Mouse (Mus musculus): ENCODE measurements at regions not wholly inside any gene's neighbourhood (a gene's known extent, or its start where the extent isn't known, plus 50 kb on each side); places are given as distances from the start of the nearest gene placed in this dataset.

DNA sequence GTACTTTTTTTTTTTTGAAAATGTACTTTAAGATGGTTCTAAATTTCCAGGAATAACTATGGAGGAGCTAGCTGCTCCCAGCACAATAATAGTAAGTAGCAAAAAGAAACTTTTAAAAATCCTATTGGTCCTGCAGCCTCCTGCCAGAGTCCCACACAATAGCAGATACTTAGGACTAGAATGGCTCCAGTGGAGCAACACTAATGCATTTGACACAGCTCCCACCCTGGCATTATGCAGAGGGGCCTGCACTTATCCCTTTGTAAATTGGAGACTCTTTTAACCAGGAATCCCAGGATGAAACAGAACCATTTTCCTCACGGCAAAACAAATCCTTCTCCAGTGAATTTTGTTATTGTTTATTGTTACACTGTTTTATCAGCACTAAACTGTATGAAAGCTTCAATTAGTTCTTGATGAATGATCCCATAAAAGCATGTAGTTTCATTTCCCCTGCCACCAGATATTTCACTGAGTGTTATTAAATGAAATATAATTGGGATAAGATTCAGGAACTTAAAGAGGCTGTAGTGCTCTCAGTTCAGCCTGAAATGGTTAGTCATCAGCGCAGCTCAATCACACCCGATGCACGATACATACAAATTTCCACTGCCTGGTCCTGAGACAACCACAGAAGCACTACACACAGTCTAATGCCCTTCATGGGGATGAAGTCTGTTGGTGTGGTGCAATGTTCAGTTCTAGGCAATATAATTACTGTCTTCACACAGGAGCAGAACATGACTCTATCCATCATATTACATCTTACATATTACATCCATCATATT, 708.6 kb upstream of the Mms22l start:
- WGBS, result 68% methylated on average over 4 of the region's 4 CpGs
- H3K27ac ChIP-seq (ENCODE audit: low read depth), result no peak overlapping the region
- no peaks in the 10 kb centered on the region for H3K9me3 ChIP-seq (ENCODE audit: low read depth, low read length)
- no peak for TF ChIP-seq CTCF (IDR thresholded peaks at IDR 0.05; ENCODE audit: low read depth)
- no peak overlapping the region for H3K9ac ChIP-seq
- DNase-seq (no peak), ATAC-seq (ENCODE audit: insufficient read depth) (no peak)
- H3K36me3 ChIP-seq (ENCODE audit: insufficient read depth), result no peaks in the 10 kb centered on the region
- H3K4me2 ChIP-seq, result no peak overlapping the region
- H3K4me1 ChIP-seq (ENCODE audit: insufficient read depth), result no peaks in the 10 kb centered on the region
- no peaks in the 10 kb centered on the region for H3K27me3 ChIP-seq (ENCODE audit: insufficient read depth, low read length)
- H3K4me3 ChIP-seq (ENCODE audit: low read depth, low read length), result no peak overlapping the region

DNA sequence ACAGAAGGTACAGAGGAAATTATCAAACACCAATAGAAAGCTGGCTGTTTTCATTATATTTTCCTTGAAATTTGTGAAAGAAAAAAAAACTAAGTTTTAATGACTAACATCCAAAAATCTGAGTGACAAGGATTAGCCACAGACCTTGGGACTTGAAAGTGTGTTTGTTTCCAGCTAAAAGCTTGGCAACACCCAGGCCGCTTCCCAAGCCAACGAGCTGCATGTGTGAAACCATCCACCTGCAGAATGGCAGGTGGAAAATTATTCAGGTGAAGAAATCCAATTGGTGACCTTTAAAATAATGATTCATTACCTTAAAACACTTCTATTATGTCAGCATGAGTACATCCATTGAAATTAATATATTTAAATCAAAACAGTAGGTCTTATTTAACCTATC, 672.7 kb upstream of the Mms22l start:
- Histone ChIP-seq H3K9ac (no peak overlapping the region), H3K27me3 (ENCODE audit: insufficient read depth, low read length) (no peaks in the 10 kb centered on the region), H3K4me3 (ENCODE audit: low read depth, low read length) (no peak overlapping the region), H3K4me2 (no peak overlapping the region), H3K36me3 (ENCODE audit: insufficient read depth) (no peaks in the 10 kb centered on the region), H3K27ac (ENCODE audit: low read depth) (no peak overlapping the region), H3K4me1 (ENCODE audit: insufficient read depth) (no peaks in the 10 kb centered on the region), H3K9me3 (ENCODE audit: low read depth, low read length) (no peaks in the 10 kb centered on the region)
- WGBS, result 47% methylated on average over 2 of the region's 2 CpGs
- no peak for TF ChIP-seq CTCF (IDR thresholded peaks at IDR 0.05; ENCODE audit: low read depth)
- ATAC-seq (ENCODE audit: insufficient read depth), result no peak
- DNase-seq, result no peak

GRCm38 (mm10) chr4:23826885-23827284, 669.4 kb upstream of the Mms22l start:
- Histone ChIP-seq H3K27ac (ENCODE audit: low read depth) (no peak overlapping the region), H3K36me3 (ENCODE audit: insufficient read depth) (no peaks in the 10 kb centered on the region), H3K4me3 (ENCODE audit: low read depth, low read length) (no peak overlapping the region), H3K9ac (no peak overlapping the region), H3K4me2 (no peak overlapping the region), H3K9me3 (ENCODE audit: low read depth, low read length) (no peaks in the 10 kb centered on the region), H3K27me3 (ENCODE audit: insufficient read depth, low read length) (no peaks in the 10 kb centered on the region), H3K4me1 (ENCODE audit: insufficient read depth) (no peaks in the 10 kb centered on the region)
- no peak for TF ChIP-seq CTCF (IDR thresholded peaks at IDR 0.05; ENCODE audit: low read depth)
- no peak for DNase-seq
- 6% methylated on average over 2 of the region's 2 CpGs for WGBS
- no peak for ATAC-seq (ENCODE audit: insufficient read depth)

DNA sequence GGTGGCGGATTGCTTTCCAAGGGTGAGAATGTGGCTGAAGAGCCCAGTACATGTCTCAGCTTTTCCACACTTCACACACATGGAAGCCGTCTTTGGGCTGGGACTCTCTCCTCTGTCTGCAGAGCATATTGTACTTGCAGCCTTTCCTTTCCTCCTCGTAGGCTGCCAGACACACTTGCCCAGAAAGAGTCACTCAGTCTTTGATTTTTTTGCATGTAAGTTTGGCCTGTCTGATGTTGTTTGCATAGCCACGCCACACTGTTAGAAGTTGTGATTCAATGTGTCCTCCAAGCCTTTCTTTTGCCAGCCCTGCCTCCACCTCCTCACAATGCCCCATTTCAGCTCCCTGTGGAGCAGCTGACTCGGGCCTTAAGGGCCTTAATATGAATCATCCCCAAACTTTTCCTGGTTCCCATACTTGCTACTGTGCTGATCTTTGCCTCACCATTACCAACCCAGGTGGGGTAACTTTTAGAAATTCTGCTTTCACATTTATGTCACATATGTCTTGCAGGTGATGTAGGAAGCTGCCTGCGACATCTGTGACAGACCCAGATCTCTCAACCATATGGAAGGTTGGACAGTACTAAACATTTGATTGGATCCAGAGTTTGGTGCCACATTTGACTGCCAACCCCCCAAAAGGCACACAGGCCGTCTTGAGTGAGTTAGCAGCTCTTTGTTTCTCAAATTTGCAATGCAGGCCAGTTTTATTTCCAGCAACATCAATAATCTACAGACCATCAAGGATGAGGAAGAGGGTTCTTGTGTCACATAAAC, 663.7 kb upstream of the Mms22l start:
- WGBS, result 63% methylated on average over 7 of the region's 7 CpGs
- no peak overlapping the region for H3K27ac ChIP-seq (ENCODE audit: low read depth)
- H3K36me3 ChIP-seq (ENCODE audit: insufficient read depth), result no peaks in the 10 kb centered on the region
- H3K9ac ChIP-seq, result no peak overlapping the region
- H3K9me3 ChIP-seq (ENCODE audit: low read depth, low read length), result no peaks in the 10 kb centered on the region
- H3K4me1 ChIP-seq (ENCODE audit: insufficient read depth), result no peaks in the 10 kb centered on the region
- DNase-seq (no peak), ATAC-seq (ENCODE audit: insufficient read depth) (no peak)
- no peak overlapping the region for H3K4me3 ChIP-seq (ENCODE audit: low read depth, low read length)
- no peaks in the 10 kb centered on the region for H3K27me3 ChIP-seq (ENCODE audit: insufficient read depth, low read length)
- no peak overlapping the region for H3K4me2 ChIP-seq
- no peak for TF ChIP-seq CTCF (IDR thresholded peaks at IDR 0.05; ENCODE audit: low read depth)

DNA sequence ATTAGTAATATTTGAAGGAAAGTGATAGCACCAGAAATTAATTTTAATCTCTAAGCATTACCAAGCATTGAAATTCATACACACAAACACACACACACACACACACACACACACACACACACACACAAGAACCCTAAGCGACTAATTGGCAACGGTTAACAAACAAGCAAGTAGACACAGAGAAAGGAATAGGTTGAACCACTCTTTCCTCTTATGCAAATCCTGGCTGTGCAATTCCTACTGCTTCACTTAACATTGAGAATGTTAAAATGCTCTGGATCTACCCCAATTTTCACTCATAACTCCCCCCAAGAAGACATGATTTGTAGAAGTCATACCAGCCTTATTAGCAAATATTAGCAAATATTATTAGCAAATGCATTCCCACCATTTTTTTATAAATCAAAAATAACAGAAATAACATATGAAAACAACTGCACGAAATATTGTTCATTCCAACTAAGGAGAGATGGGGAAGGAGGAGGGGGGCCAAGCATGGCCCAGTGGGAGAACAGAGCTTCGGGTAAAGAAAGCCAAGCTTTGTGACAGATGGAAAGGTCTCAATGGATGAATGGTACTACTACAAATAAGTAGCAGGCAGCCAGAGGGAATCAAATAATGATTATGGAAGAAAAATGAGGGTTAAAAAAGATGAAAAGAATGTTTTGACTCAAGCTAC, 652.5 kb upstream of the Mms22l start:
- Histone ChIP-seq H3K4me2 (no peak overlapping the region), H3K4me1 (ENCODE audit: insufficient read depth) (no peaks in the 10 kb centered on the region), H3K36me3 (ENCODE audit: insufficient read depth) (no peaks in the 10 kb centered on the region), H3K27ac (ENCODE audit: low read depth) (no peak overlapping the region), H3K9me3 (ENCODE audit: low read depth, low read length) (no peaks in the 10 kb centered on the region), H3K4me3 (ENCODE audit: low read depth, low read length) (no peak overlapping the region), H3K27me3 (ENCODE audit: insufficient read depth, low read length) (no peaks in the 10 kb centered on the region), H3K9ac (no peak overlapping the region)
- no peak for TF ChIP-seq CTCF (IDR thresholded peaks at IDR 0.05; ENCODE audit: low read depth)
- ATAC-seq (ENCODE audit: insufficient read depth) (no peak), DNase-seq (no peak)
- WGBS, result 81% methylated on average over 4 of the region's 4 CpGs

DNA sequence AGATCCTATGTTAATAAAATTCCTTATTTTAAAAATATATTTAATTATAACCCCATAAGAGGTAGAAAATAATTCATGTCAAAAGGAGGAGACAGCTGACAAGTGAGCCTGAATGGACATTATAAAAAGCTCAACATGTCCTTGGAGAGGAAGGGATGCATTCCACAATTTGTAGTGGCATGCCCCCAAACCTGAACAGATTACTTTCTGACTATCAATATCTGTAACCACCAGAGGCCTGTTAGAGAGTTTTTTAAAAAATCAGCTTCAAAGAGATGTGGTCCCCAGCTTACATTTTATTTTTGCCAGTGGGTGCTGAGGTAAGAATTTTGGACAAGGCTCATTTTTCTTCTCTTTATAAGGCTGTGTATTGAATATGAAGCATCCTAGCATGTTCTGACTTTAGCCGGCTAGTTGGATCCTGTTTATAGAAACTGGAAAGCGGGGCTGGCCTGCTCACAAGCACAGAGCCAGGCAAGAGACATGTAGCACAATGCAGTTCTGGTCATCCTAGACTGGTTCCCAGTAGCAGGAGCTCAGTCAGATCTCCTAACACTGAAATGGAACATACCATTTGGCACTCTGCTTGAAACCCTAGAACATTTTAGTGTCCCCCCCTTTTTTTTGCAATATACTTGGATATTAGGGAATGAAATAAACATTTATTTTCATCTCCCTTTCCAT, 651.8 kb upstream of the Mms22l start:
- TF ChIP-seq CTCF (IDR thresholded peaks at IDR 0.05; ENCODE audit: low read depth), result no peak
- Histone ChIP-seq H3K4me3 (ENCODE audit: low read depth, low read length) (no peak overlapping the region), H3K9ac (no peak overlapping the region), H3K4me2 (no peak overlapping the region), H3K27me3 (ENCODE audit: insufficient read depth, low read length) (no peaks in the 10 kb centered on the region), H3K36me3 (ENCODE audit: insufficient read depth) (no peaks in the 10 kb centered on the region), H3K9me3 (ENCODE audit: low read depth, low read length) (no peaks in the 10 kb centered on the region), H3K4me1 (ENCODE audit: insufficient read depth) (no peaks in the 10 kb centered on the region), H3K27ac (ENCODE audit: low read depth) (no peak overlapping the region)
- no peak for DNase-seq
- ATAC-seq (ENCODE audit: insufficient read depth), result no peak
- WGBS, result 77% methylated on average over 2 of the region's 2 CpGs
